Mouse (Mus musculus) lung, postnatal 36 days (tissue): ENCODE measurements around the gene Zbtb37.
"Not testable (repeated sequence)": the region's sequence is repeated elsewhere in the genome, so short reads cannot be mapped to it uniquely, and the experiment has no call there.

ENCODE experiments used
- DNase-seq: peaks from one replicate; pipeline ENCODE4 v3.0.0; 2022; ENCODE audit warnings: mixed read lengths

The Zbtb37 gene

DNA sequence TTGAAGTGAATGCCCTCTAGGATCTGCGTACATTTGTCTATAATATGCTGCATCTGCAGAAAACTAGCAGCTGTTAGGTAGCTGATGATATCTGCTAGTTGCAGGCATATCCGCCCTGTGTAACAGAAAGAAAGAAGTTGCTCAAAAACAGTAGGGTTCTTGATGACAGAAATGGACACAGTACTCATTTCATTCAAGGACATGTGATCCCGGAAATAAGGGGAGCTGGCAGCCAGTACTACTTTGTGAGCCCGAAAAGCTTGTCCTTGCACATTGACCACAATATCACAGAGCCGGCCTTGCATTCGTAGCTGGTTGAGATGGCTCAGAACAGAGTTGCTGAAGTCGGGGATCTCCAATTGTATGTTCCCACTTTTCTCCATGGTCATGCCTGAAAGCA lies 2.3 kb downstream of the Zbtb37 start:
- DNase-seq = no peak

DNA sequence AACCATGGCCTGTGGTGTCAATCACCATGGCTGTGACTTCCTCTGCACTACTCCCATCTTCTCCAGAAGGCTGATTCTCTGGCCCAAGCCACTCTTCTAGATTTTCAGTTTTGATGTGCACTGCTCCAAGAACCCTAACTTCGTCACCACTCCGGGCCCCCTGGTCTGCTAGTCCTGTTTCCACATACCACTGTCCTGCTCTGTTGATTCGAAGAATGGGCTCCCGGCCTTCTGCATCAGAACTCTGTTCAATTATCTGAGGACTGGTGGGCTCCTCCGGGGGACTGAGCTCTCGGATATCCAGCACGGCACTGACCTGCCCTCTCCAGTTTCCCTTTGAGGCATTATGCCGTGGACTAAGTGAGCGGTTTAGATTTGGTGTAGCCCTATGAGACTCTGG lies 2.8 kb downstream of the Zbtb37 start:
- DNase-seq = no peak

- DNase-seq = no peak
Observed at GRCm38 (mm10) chr1:161030058-161030457, 4.6 kb downstream of the Zbtb37 start.

- not testable (repeated sequence) for DNase-seq
Observed at GRCm38 (mm10) chr1:161028427-161028826, 6.2 kb downstream of the Zbtb37 start.

- no peak for DNase-seq
Observed at GRCm38 (mm10) chr1:161027196-161027595, 7.5 kb downstream of the Zbtb37 start.

DNA sequence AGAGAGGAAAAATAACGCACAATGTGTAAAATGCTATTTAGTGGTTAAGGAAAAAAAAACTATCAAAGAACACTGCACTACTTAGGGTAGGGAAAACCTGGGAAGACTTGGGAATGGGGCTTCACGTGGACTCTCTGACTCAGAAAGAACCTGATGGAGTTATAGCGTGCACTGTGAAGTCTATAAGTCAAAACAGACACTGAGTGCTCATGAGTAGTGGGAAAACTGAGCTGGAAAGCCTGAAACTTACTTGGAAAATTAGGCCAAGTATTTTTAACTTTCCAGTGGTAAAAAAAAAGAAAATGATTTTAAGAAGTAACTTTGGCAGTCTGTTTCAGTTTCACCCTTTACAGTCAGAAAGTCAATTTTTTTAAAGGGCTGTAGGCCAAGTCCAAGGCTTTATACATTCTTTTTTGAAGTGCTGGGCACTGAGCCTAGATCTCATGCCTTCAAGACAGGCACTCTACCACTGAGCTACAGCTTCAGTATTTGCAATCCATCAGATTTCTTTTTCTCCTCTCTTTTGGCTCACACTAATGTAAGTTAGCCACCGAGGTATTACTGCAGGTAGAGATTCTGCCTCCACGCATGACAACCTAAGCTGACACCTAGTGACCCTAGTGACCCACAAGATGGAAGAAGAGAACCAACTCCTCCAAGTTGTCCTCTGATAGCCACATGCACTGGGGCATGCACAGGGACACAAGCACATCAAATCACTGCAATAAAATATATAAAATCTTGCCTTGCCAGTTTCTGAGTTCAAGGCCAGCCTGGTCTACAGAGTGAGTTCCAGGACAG lies 9.0 kb downstream of the Zbtb37 start:
- peak; percentile 64 for DNase-seq

DNA sequence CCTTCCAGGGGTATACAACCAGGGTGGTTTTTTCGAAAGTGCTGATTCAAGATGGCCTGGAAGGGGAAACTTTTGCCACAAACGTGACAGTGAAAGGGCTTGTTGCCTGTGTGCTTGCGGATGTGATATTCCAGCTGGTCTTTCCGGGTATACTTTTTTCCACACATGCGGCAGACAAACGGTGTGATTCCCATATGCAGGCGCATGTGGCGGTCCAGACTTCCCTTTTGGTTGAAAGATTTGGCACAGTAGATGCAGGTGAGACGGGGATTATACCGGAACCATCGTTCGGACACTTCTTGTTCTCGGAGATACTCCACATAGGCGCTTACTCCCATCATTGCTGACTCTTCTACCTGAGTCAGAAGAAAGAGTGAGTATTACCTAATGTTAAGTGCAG lies 14.6 kb downstream of the Zbtb37 start:
- DNase-seq = no peak

DNA sequence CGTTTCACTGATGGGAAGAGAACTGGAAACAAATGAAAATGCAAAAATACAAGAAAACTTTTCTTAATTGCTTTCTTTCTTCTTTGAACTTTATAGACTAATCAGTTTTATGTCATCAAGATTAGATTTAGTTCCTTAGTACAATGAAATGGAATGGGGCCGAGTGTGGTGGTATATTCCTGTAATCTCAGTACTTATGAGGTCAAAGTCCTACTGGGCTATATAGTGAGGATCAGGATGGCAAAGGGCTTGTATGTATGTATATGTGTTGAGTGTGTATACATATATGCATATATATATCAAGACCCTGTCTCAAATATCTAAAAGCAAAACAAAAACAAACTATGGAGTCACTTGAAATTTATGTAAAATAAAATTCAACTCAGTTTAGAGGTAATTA lies 18.3 kb downstream of the Zbtb37 start:
- DNase-seq = no peak

DNA sequence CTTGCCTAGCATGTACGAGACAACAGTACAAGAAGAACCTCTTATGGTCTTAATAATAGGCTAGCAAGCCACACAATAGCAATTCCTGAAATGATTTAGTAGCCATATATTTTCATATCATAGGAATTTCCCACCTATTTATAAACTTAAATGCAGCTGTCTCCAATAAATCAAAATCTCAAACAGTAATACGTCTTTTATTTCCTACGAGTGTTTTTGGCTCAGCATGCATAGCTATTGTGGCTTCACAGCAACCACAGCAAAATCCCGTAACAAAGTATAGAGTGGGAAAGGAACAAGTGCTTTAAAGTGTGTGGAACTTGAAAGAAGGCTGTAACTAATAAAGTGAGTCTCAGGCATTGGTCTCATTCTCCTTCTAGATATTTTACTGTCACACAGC lies 24.2 kb downstream of the Zbtb37 start:
- DNase-seq = no peak

DNA sequence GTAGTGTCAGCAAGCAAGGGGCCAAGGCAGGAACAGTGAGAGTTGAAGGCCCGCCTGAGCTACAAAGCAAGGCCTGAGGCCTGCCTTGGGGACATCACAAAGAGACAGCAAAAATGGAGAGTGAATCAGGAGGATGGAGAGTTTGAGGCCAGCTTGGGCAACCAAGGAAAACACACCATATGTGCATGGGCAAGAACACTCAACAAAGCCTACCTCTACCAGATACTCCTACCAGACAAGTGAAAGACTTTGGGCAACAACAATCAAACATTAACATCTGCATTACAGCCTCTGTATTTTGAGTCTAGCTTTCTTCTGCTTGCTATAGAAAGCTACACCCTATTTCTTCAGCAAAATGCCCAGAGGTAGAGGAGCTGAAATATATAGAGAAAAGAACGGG lies 26.6 kb downstream of the Zbtb37 start:
- DNase-seq = no peak

DNA sequence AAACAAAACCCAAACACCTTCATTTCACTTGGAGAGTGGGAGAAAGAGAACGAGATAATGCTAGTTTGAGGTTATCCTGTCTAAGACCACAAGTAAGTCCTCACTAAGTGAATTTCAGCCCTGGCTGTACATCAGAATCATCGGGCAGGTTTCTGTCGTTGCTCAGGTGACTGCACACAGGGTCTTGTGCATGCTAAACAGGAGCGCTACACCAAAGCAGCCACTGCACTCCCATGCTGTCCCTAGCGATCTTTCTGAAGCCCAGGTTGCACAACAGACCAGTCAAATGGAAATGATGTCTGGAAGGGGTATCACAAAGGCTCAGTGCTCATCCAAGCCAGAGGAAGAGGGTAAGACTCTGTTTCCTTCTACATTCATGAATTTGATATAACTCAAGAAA lies 28.2 kb downstream of the Zbtb37 start:
- no peak for DNase-seq

GRCm38 (mm10) chr1:161005526-161005925 lies 29.1 kb downstream of the Zbtb37 start:
- no peak for DNase-seq

- DNase-seq = no peak
Observed at GRCm38 (mm10) chr1:161004942-161005341, 29.7 kb downstream of the Zbtb37 start.

DNA sequence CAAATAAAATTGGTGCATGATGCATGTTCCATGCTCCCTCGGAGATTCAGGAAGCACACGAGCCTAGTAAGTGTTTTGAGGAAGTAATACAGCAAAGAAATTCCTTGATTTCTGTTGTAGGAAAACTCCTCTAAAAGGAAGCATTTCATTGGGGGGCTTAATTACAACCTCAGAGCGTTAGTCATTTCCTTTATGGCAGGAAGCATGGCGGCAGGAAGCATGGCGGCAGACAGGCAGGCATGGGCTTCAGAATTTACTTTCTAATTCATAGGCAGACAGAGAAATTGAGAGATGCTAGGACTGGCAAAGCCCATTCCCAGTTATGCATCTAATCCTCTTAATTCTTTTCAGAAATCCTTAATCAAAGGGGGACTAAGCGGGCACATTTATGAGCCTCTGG lies 40.8 kb downstream of the Zbtb37 start:
- DNase-seq = no peak

GRCm38 (mm10) chr1:160989395-160989794 lies 45.3 kb downstream of the Zbtb37 start:
- DNase-seq = no peak

DNA sequence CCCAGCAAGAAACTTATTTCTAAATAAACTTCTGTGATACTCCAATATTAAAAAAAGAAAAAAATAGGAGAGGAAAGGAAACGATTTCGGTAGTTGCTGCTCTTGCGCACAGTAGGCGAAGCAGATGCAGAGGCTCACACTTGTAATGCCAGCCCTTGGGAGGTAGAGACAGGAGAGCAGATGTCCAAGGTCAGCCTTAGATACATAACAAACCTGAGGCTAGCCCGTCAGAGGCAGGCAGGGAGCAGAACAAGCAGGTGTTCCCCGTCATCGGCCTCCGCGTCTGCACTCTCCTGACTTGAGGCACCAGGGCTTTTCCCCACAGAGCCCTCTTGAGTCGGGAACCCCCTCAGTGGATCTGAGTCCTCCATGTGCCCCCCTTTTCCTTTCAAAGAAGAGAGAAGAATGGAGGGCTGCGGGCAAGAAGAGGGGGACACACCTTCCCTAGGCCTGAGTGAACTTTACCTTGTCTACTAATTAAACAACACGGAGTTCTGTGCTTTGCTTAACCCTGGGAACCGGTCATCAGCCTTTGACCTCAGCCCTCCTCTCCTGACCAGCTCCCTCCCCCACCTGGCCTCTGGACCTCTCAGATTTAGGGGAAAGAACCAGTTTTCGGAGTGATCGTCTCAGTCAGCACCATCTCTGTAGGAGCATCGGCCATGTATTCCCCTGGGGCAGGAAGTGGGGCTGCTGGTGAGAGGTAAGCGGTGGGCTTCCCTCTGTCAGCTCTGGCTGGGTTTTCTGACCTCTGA lies 47.6 kb downstream of the Zbtb37 start:
- no peak for DNase-seq

GRCm38 (mm10) chr1:160985477-160985876 lies 49.2 kb downstream of the Zbtb37 start:
- no peak for DNase-seq

GRCm38 (mm10) chr1:160984731-160985130 lies 49.9 kb downstream of the Zbtb37 start:
- not testable (repeated sequence) for DNase-seq

DNA sequence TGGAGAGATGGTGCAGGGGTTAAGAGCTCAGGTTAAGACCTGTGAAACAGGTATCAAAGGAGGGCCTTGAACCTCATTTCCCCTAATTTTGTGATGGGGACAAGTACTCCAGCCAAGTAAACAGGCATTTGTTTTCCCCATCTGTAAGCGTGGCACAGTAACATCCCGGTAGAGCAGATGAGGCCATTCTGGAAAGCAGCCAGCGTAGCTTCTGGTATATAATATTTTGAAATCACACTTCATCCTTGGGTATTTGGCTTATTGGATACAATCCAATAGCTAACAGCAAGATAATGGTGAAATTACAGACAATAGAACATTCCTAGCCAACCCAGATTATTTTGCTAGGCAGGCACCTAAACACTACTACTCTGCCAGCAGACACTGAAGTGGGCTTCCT lies 51.8 kb downstream of the Zbtb37 start:
- DNase-seq = no peak

DNA sequence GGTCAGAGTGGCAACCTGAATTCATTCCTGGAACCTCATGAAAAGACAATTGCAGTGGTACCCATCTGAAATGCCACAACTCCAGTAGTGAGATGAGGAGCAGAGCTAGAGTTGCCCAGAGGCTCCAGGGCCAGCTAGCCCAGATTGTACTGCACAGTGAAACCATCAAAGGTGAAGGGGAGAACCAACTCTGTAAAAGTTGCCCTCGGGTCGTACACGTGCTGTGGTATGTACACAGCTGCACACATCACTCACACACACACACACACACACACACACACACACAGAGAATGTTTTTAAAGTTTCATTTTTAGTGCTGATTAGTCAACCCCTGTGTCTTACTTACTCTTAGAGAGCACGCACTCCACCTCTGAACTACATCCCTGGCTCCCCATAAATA lies 53.3 kb downstream of the Zbtb37 start:
- no peak for DNase-seq

- no peak for DNase-seq
Observed at GRCm38 (mm10) chr1:160980537-160981234, 54.0 kb downstream of the Zbtb37 start.

DNA sequence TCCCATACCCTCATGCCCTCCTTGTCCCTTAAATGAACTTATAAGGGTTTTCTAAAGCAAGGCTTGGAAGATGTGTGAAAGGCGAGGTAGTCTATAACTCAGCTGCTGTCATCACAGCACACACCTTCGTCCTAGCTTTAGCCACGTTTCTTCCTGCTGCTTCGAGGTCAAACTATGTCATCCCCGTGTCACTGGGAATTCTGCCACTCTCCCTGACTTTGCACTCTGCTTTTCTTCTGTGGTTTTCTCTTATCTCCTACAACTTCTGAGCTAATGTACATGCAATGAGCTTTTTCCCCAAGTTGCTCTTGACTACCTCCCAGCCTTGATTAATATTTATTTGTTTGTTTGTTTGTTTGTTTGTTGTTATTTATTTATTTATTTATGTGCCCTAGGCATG lies 54.6 kb downstream of the Zbtb37 start:
- DNase-seq = no peak

DNA sequence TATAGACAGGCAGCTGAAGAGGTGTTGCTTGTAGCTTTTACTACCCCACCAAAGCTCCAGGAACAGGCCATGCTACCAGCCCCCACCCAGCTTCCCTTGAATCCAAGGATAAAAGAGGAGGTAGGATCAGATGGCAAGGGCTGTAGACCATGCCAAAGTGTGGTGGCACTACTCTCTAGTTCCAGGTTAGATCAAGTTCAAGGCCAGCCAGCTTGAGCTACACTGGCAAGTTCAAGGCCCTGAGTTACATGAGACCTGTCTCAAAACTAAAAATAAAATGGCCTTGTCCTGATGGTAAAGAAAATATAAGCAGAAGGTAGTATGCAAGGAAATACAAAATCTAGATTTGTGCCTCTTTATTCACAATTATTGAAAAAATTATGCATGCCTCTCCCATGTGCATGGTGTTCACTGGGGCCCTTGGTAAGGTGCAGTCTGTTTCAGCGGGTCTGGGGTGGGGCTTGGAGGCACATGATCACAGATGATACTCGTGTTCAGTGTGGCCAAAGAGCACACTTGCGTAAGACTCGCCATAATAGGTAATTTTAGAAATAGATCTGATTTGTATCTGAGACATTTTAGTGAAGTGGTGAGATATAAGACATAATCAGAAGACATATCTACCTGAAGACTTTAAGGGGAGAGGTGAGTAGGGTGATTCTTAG lies 56.4 kb downstream of the Zbtb37 start, which contains the start of gene Serpinc1:
Gene Serpinc1 (plus strand): TSS at position 515 of the 665 bp plus-strand sequence.
- DNase-seq = no peak
